Mouse (Mus musculus): ENCODE data around the gene Gm4788. TPM values are rescaled to one million over a fixed set of nuclear protein-coding genes. Genes with fewer than 3 reads are reported as not detected.
"Not testable (repeated sequence)": the region's sequence is repeated elsewhere in the genome, so short reads cannot be mapped to it uniquely, and the experiment has no call there.

The Gm4788 gene
- total RNA-seq (2021): under 1 TPM; 0.46 to 0.56 TPM
- long read RNA-seq, experiment 1: 0 reads
- long read RNA-seq, experiment 2: 0 reads

GRCm38 (mm10) chr1:139781143-139781542 lies at the start of gene Gm4788:
TSS of gene Gm4788 (minus strand) at chr1:139781243.
- DNase-seq: no peak

- DNase-seq: no peak
Measured at GRCm38 (mm10) chr1:139808594-139808993, 27.6 kb upstream of the Gm4788 start.

- not testable (repeated sequence) for DNase-seq
Measured at GRCm38 (mm10) chr1:139769913-139770312, 11.1 kb downstream of the Gm4788 start.

GRCm38 (mm10) chr1:139716681-139717080 lies 64.4 kb downstream of the Gm4788 start:
- DNase-seq: not testable (repeated sequence)

- DNase-seq: not testable (repeated sequence)
Measured at GRCm38 (mm10) chr1:139716249-139716648, 64.8 kb downstream of the Gm4788 start.

DNA sequence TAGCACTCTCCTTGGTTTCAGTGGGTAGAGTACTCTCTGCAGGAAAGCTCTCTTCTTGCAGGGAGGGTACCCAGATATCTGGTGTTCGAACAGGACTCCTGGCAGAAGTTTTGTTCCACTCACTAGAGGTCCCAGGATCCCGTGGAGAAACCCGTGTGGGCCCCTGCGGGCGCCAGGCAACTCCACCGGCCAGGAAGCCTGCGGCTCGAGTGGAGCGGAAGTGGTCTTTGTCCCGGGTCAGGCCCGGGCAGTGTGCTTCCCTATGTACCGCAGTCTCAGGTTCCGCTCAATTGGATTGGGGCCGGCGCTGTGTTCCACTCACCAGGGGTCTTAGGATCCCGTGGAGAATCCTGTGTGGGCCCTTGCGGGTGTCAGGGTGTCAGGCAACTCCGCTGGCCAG lies 131.1 kb downstream of the Gm4788 start:
- not testable (repeated sequence) for DNase-seq

Other genes with a start within 250 kb of the Gm4788 start
- not detected for gene Cfhr1, start 221.0 kb downstream of the Gm4788 start, total RNA-seq (2021)
- 1 to 10 TPM; 3.9 to 4.2 TPM for gene Cfhr2, start 77.5 kb upstream of the Gm4788 start, total RNA-seq (2021)

Measured in adrenal gland, postnatal 36 days (tissue).